Mouse (Mus musculus) R1 (cell line): Measurements from ENCODE around the gene Map3k5.

Experiments used
- DNase-seq: peaks from one replicate; pipeline ENCODE4 v3.0.0-alpha.2; 2018; ENCODE audit warnings: low read depth, low spot score

Gene Map3k5

GRCm38 (mm10) chr10:20190139-20190747 is 256.0 kb downstream of the Map3k5 start:
- no peak for DNase-seq
